Mouse (Mus musculus) olfactory bulb, adult 2 months (tissue): ENCODE measurements around the gene Traf2. TPM values are rescaled to one million over a fixed set of nuclear protein-coding genes. Genes with fewer than 3 reads are reported as not detected.

Experiments
- H3K27ac ChIP-seq: fragments of 200-500 bp; 2 replicates; pipeline ENCODE4 v1.5.1; 2012; ENCODE audit warnings: low read depth, low read length; ENCODE audit not compliant: insufficient read depth
- H3K4me1 ChIP-seq: fragments of 200-500 bp; 2 replicates; pipeline ENCODE4 v1.6.1; 2012; ENCODE audit warnings: low read length; ENCODE audit not compliant: control insufficient read depth, insufficient read depth
- H3K4me3 ChIP-seq: fragments of 200-500 bp; 2 replicates; pipeline ENCODE4 v1.5.1; 2012; ENCODE audit warnings: mild to moderate bottlenecking, low read depth, low read length, moderate library complexity; ENCODE audit not compliant: insufficient read depth
- CTCF ChIP-seq: fragments of 200-500 bp; IDR thresholded peaks from 2 replicates; pipeline ENCODE4 v1.5.1; 2012; ENCODE audit warnings: low read depth, mild to moderate bottlenecking, low read length, moderate library complexity; ENCODE audit not compliant: insufficient read depth
- POLR2A ChIP-seq: fragments of 200-500 bp; IDR thresholded peaks from 2 replicates; pipeline ENCODE4 v1.6.1; 2012; ENCODE audit warnings: mild to moderate bottlenecking, low read depth, low read length, moderate library complexity; ENCODE audit not compliant: insufficient read depth
- WGBS: fragments of 180-500 bp; shearing (Covaris S2); methylation state at CpG from one replicate; pipeline ENCODE4 v1.1.7; 2018; 5-methylcytosine and 5-hydroxymethylcytosine counted together
- polyA plus RNA-seq: library from polyadenylated mRNA; stranded (reverse); fragments of >200 nt; gene quantifications from 2 replicates; pipeline ENCODE4 v1.2.4, GENCODE M21; 2012; ENCODE audit warnings: low replicate concordance; ENCODE audit not compliant: missing spikeins, insufficient read depth, insufficient read length

Gene Traf2
- polyA plus RNA-seq, 1 experiment, result not detected

GRCm38 (mm10) chr2:25576965-25577891 lies 30.5 kb upstream of the Traf2 start:
- no peak for TF ChIP-seq CTCF
- no peak for TF ChIP-seq POLR2A
- 43% methylated on average over 92 of the region's 92 CpGs for WGBS
- Histone ChIP-seq H3K4me1 (peaks cover 59% of the 10 kb centered on the region), H3K27ac (no peak overlapping the region), H3K4me3 (no peak overlapping the region)

GRCm38 (mm10) chr2:25576028-25576850 lies 29.5 kb upstream of the Traf2 start:
- Histone ChIP-seq H3K4me1 (peaks cover 53% of the 10 kb centered on the region), H3K4me3 (no peak overlapping the region), H3K27ac (0 out of 2 replicates have a peak overlapping the region, but pooled peaks have one; percentile 56)
- WGBS, result 73% methylated on average over 16 of the region's 16 CpGs
- TF ChIP-seq POLR2A (no peak), CTCF (no peak)

- peak overlapping the region; percentile 69 for H3K4me3 ChIP-seq
- 8% methylated on average over 21 of the region's 21 CpGs for WGBS
- TF ChIP-seq CTCF, result no peak
- TF ChIP-seq POLR2A, result no peak
- peaks cover 51% of the 10 kb centered on the region for H3K4me1 ChIP-seq
- 0 out of 2 replicates have a peak overlapping the region, but pooled peaks have one; percentile 56 for H3K27ac ChIP-seq
Measured at GRCm38 (mm10) chr2:25575432-25576027, 28.8 kb upstream of the Traf2 start.

- peak within 1 kb of the TSS; percentile 69 for H3K4me3 ChIP-seq
- peaks cover 46% of the 10 kb centered on the region for H3K4me1 ChIP-seq
- under 1% methylated on average over 44 of the region's 45 CpGs for WGBS
- H3K27ac ChIP-seq, result peak within 1 kb of the TSS; percentile 96
- no peak for TF ChIP-seq CTCF
- TF ChIP-seq POLR2A, result peak; percentile 83
Measured at GRCm38 (mm10) chr2:25574579-25575431, 28.1 kb upstream of the Traf2 start, which contains the start of the genes Mamdc4 and Phpt1. Gene Mamdc4, minus strand, starts transcription at chr2:25574845. Gene Phpt1, minus strand, starts transcription at chr2:25575224.

- peak overlapping the region; percentile 96; the same call in 1 of the 2 replicates for H3K27ac ChIP-seq
- peak overlapping the region; percentile 69 for H3K4me3 ChIP-seq
- peaks cover 39% of the 10 kb centered on the region for H3K4me1 ChIP-seq
- TF ChIP-seq POLR2A (no peak), CTCF (no peak)
- WGBS, result 4% methylated on average over 11 of the region's 11 CpGs
Measured at GRCm38 (mm10) chr2:25574136-25574535, 27.4 kb upstream of the Traf2 start.

- H3K27ac ChIP-seq, result no peak overlapping the region
- no peak overlapping the region for H3K4me3 ChIP-seq
- peaks cover 32% of the 10 kb centered on the region for H3K4me1 ChIP-seq
- TF ChIP-seq CTCF (no peak), POLR2A (no peak)
- WGBS, result 95% methylated on average over 2 of the region's 2 CpGs
Measured at GRCm38 (mm10) chr2:25573068-25573467, 26.3 kb upstream of the Traf2 start.

- Histone ChIP-seq H3K27ac (no peak overlapping the region), H3K4me1 (peaks cover 17% of the 10 kb centered on the region), H3K4me3 (no peak overlapping the region)
- TF ChIP-seq POLR2A (no peak), CTCF (no peak)
- WGBS, result 88% methylated on average over 4 of the region's 4 CpGs
Measured at GRCm38 (mm10) chr2:25571221-25571620, 24.5 kb upstream of the Traf2 start.

GRCm38 (mm10) chr2:25569323-25569722 lies 22.6 kb upstream of the Traf2 start:
- WGBS, result 95% methylated on average over 3 of the region's 3 CpGs
- Histone ChIP-seq H3K4me3 (no peak overlapping the region), H3K27ac (no peak overlapping the region), H3K4me1 (peaks cover 7% of the 10 kb centered on the region)
- TF ChIP-seq POLR2A, result no peak
- no peak for TF ChIP-seq CTCF
